Mouse (Mus musculus) left cerebral cortex, adult 2 months (tissue): ENCODE data around the gene Adgrf3. TPM values are rescaled to one million over a fixed set of nuclear protein-coding genes. Genes with fewer than 3 reads are reported as not detected.

ENCODE experiments used
- DNase-seq, 2 experiments: peaks; one replicate each; pipeline ENCODE4 v3.0.0; 2021 to 2022; ENCODE audit warnings: low spot score in 2 of 2, mixed read lengths in 1 of 2; ENCODE audit errors: extremely low spot score in 1 of 2
- H3K27ac ChIP-seq: fragments of 200-600 bp; 2 replicates; pipeline ENCODE4 v1.8.1; 2022
- H3K4me3 ChIP-seq: fragments of 200-600 bp; 2 replicates; pipeline ENCODE4 v1.8.1; 2022
- CTCF ChIP-seq: fragments of 200-600 bp; IDR thresholded peaks from 2 replicates; pipeline ENCODE4 v1.8.1; 2022; ENCODE audit warnings: antibody characterized with exemption, mild to moderate bottlenecking, moderate library complexity
- intact Hi-C: fragments of 180-260 bp; cut with DNase I; formaldehyde crosslinking; loops from one replicate; pipeline ENCODE4 v1.15.1; 2025
- microRNA-seq, 2 experiments: library from miRNA; unstranded; fragments of <30 nt; microRNA quantifications; one replicate each; pipeline ENCODE4 v1.2.0; 2021
- total RNA-seq, 2 experiments: library from RNA; stranded (reverse); gene quantifications; 2 replicates each; pipeline ENCODE4 v1.2.3; 2021

The Adgrf3 gene
- total RNA-seq, 2 experiments from 2014 or later = not detected

GRCm38 (mm10) chr5:30155821-30156629, 49.5 kb downstream of the Adgrf3 start:
- TF ChIP-seq CTCF = no peak; the same call in 1 of the 2 replicates
- DNase-seq = no peak
- H3K4me3 ChIP-seq = peak overlapping the region; percentile 99
- intact Hi-C loops = no loop called here
- H3K27ac ChIP-seq = no peak overlapping the region; the same call in 1 of the 2 replicates

- peak overlapping the region; percentile 100 for H3K27ac ChIP-seq
- no peak for DNase-seq
- intact Hi-C loops = no loop called here
- H3K4me3 ChIP-seq = peak overlapping the region; percentile 99
- no peak for TF ChIP-seq CTCF
Measured at GRCm38 (mm10) chr5:30155395-30155792, 50.1 kb downstream of the Adgrf3 start.

GRCm38 (mm10) chr5:30154474-30155394, 50.8 kb downstream of the Adgrf3 start, which contains the start of the genes Hadha and Hadhb:
Hadha (minus strand) TSS chr5:30155162.
Hadhb (plus strand) TSS chr5:30155248.
- peak; percentile 19; the same call in 1 of the 2 replicates for TF ChIP-seq CTCF
- intact Hi-C loops = no loop called here
- Histone ChIP-seq H3K4me3 (peak within 1 kb of the TSS; percentile 99), H3K27ac (peak within 1 kb of the TSS; percentile 100)
- peak; percentile 90 to 93 for DNase-seq

GRCm38 (mm10) chr5:30154013-30154412, 51.5 kb downstream of the Adgrf3 start:
- no peak for TF ChIP-seq CTCF
- Histone ChIP-seq H3K4me3 (peak overlapping the region; percentile 99), H3K27ac (no peak overlapping the region; the same call in 1 of the 2 replicates)
- no peak for DNase-seq
- intact Hi-C loops = no loop called here

- no peak for DNase-seq
- intact Hi-C loops = no loop called here
- Histone ChIP-seq H3K27ac (no peak overlapping the region), H3K4me3 (no peak overlapping the region)
- no peak for TF ChIP-seq CTCF
Measured at GRCm38 (mm10) chr5:30153222-30153621, 52.3 kb downstream of the Adgrf3 start.

- DNase-seq = no peak
- intact Hi-C loops = no loop called here
- no peak overlapping the region for H3K4me3 ChIP-seq
- TF ChIP-seq CTCF = no peak
- H3K27ac ChIP-seq = no peak overlapping the region
Measured at GRCm38 (mm10) chr5:30152413-30152812, 53.1 kb downstream of the Adgrf3 start.

GRCm38 (mm10) chr5:30152007-30152406, 53.5 kb downstream of the Adgrf3 start:
- Histone ChIP-seq H3K4me3 (no peak overlapping the region), H3K27ac (no peak overlapping the region)
- DNase-seq = no peak
- intact Hi-C loops = no loop called here
- no peak for TF ChIP-seq CTCF

- Histone ChIP-seq H3K4me3 (no peak overlapping the region), H3K27ac (no peak overlapping the region)
- no peak for TF ChIP-seq CTCF
- intact Hi-C loops = no loop called here
- DNase-seq = no peak
Measured at GRCm38 (mm10) chr5:30148133-30148920, 57.2 kb downstream of the Adgrf3 start.

GRCm38 (mm10) chr5:30146526-30146925, 59.0 kb downstream of the Adgrf3 start:
- H3K4me3 ChIP-seq = no peak overlapping the region
- intact Hi-C loops = no loop called here
- no peak overlapping the region for H3K27ac ChIP-seq
- DNase-seq = no peak
- TF ChIP-seq CTCF = no peak

Small RNAs within 50 kb of the gene (microRNA-seq; reads per million reads assigned to microRNA genes)
- 0.24 to 0.49 reads per million in 2 experiments for gene Mir1960

Other genes starting within 250 kb of the Adgrf3 start
- gene Il6, start 192.6 kb downstream of the Adgrf3 start, total RNA-seq = not detected
- gene Tyms, start 132.1 kb downstream of the Adgrf3 start, total RNA-seq = 1 to 10 TPM; 3.0 to 3.9 TPM
- gene Garem2, start 100.6 kb downstream of the Adgrf3 start, total RNA-seq = 10 to 100 TPM; 11.0 to 11.1 TPM
- 1 to 10 TPM; 1.4 to 3.0 TPM for gene 3110082J24Rik, start 99.6 kb downstream of the Adgrf3 start, total RNA-seq
- 10 to 100 TPM; 64.3 to 68.3 TPM for gene Hadha, start 50.6 kb downstream of the Adgrf3 start, total RNA-seq
- 10 to 100 TPM; 83.5 to 88.4 TPM for gene Hadhb, start 50.5 kb downstream of the Adgrf3 start, total RNA-seq
- 10 to 100 TPM; 47.7 to 49.2 TPM for gene Selenoi, start 26.9 kb upstream of the Adgrf3 start, total RNA-seq
- 10 to 100 TPM; 15.2 to 19.2 TPM for gene Drc1, start 75.7 kb upstream of the Adgrf3 start, total RNA-seq